Mouse (Mus musculus) mesoderm, embryonic 11.5 days (tissue): ENCODE measurements around the gene Tbc1d1.

Experiments used
- DNase-seq: peaks from one replicate; pipeline ENCODE4 v3.0.0-alpha.2; 2012; ENCODE audit warnings: low read depth, low spot score

The Tbc1d1 gene

DNA sequence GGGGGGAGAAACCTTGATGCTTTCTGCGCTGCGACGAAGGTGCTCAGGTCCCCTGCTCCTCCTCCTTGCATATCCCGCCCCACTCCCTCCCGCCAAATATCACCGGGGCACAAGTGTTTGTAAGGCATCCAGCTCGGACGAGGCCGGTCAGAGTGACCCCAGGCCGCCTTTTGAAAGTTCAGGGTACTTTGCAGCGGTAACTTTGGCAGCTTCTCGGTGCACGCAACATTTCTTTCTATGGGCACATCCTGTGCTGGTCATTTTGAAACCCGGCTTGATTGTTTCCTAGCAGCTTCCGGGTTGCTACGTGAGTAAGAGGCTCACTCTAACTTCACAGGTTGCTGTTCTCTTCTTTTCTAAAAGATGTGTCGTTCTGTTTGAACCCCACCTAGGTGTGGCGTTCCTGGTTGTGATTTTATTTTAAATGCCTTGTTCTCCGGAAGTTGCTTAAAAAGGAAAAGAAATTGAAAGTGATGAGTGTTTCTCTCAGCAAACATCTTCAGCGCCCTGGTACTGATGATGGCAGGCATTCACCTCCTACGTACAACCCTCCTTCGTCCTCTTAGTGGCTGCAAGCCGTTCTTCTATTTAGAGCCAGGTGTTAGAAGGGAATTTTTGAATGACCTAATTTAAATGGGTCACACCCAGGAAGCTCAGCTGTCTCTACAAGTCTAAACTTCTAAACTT, 4.7 kb downstream of the Tbc1d1 start:
- no peak for DNase-seq

- DNase-seq: no peak
These were observed 5.8 kb downstream of the Tbc1d1 start for GRCm38 (mm10) chr5:64161917-64162316.

GRCm38 (mm10) chr5:64162582-64162981, 6.5 kb downstream of the Tbc1d1 start:
- no peak for DNase-seq

DNA sequence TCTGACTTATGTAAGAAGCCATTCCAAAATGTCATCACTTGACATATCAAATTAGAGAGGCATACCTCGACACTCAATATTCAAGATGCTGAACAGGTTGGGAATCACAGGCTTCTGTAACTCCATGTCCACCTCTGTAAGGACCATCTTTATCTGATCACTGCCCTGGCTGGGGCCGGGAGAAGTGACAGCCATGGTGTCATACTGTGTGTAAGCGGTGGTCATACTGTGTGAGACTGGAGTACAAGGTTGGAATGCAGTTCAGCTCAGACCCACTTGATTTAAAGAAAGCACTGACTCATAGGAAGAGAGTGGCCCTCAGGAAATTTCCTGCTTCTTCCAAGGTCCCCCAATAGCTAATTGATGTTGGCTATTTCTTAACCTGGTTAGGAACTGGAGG, 8.3 kb downstream of the Tbc1d1 start:
- no peak for DNase-seq

GRCm38 (mm10) chr5:64165826-64166225, 9.7 kb downstream of the Tbc1d1 start:
- no peak for DNase-seq

GRCm38 (mm10) chr5:64168990-64169540, 13.0 kb downstream of the Tbc1d1 start:
- DNase-seq: no peak

DNA sequence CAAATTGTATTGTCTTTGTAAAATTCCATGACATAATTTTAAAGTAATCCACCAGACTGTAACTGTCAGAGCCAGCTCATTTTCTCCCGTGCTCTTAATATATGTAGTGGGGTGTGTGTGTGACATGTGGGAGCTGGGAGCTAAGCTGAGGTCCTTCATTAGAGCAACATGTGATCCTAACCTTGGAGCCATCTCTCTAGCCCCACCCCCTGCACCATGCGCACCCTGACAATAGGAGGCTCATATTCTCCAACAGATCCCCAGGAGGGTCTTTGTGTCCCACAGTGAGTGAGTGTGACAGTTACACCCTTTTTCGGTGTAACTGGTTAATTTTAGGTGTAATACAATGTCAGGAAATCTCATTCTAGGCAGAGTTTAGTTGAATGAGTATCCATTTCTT, 16.8 kb downstream of the Tbc1d1 start:
- no peak for DNase-seq

- no peak for DNase-seq
These were observed 17.2 kb downstream of the Tbc1d1 start for GRCm38 (mm10) chr5:64173302-64173701.

- no peak for DNase-seq
These were observed 18.4 kb downstream of the Tbc1d1 start for GRCm38 (mm10) chr5:64174429-64174935.

- no peak for DNase-seq
These were observed 24.4 kb downstream of the Tbc1d1 start for GRCm38 (mm10) chr5:64180548-64180947.

- DNase-seq: no peak
These were observed 27.6 kb downstream of the Tbc1d1 start for GRCm38 (mm10) chr5:64183712-64184111.

GRCm38 (mm10) chr5:64185257-64185656, 29.2 kb downstream of the Tbc1d1 start:
- no peak for DNase-seq

DNA sequence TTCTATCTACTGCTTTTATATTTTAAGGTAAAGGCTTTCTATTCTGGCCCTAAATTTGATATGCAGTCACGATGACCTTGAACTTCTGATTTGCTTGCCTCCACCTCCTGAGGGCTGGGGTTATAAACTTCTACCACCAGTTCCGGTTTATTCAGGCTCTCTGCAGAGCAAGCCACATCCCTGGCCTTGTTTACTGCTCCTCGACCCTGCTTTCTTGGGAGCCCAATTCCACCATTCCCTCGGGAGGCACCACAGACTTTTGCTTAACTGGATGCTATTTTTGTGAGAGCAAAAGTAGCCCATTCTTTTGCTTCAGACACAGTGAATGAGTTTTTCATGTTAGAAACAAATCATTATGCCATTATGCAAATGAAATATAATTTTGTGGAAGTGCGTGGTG, 30.5 kb downstream of the Tbc1d1 start:
- no peak for DNase-seq

DNA sequence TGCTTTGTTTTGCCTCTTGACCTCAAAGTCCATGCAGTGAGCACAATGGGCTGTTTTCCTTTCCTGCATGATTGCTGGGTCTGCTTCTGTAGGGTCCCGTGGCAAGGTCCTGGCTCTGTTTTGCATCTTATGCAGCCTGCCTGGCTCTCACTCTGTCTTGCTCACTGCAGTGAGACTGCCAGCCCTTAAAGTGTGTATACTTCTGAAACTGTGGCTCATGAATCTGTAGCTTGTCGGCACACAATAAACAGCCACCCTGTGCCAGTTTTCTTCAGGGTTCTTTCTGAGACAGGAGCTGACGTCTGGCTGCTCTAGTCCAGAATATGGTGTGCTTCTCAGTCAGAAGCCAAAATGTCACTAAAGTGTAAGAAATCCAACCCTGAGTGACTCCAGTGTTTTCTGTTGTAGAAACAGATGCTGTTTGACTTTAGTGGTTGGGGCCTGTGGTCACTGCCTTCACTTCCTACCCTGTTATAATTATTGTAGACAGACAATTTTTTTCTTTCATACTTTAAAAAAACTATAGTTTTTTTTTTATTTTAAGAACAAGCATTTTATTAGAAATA, 32.1 kb downstream of the Tbc1d1 start:
- DNase-seq: no peak

- no peak for DNase-seq
These were observed 34.8 kb downstream of the Tbc1d1 start for GRCm38 (mm10) chr5:64190892-64191291.

- peak; percentile 35 for DNase-seq
These were observed 37.2 kb downstream of the Tbc1d1 start for GRCm38 (mm10) chr5:64193353-64193752.

DNA sequence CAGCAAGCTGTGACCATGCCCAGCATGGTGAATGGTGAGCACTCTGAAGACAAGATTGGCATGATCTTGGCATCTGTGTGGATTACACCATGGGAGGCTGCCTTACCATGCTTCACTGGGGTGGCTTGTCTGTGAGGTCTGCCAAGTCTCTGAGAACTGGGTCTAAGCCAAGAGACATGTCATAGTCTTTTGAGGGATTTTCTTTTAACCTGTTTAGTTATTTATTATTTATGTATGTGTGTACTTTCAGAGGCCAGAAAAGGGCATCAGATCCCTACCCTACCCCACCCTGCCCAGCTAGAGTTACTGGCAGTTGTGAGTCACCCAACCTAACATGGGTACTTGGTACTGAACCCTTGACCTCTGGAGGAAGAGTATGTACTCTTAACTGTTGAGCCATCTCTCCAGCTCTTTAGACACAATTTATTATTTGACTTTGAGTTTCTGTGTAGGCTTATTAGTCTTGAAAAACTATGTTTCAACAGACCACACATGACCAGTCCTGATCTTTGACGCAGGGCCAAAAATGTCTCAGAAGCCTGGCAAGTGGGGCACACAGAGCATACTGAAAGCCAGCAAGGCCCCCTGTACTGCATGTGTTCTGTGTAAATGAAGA, 40.3 kb downstream of the Tbc1d1 start:
- no peak for DNase-seq

- no peak for DNase-seq
These were observed 40.8 kb downstream of the Tbc1d1 start for GRCm38 (mm10) chr5:64196866-64197321.

DNA sequence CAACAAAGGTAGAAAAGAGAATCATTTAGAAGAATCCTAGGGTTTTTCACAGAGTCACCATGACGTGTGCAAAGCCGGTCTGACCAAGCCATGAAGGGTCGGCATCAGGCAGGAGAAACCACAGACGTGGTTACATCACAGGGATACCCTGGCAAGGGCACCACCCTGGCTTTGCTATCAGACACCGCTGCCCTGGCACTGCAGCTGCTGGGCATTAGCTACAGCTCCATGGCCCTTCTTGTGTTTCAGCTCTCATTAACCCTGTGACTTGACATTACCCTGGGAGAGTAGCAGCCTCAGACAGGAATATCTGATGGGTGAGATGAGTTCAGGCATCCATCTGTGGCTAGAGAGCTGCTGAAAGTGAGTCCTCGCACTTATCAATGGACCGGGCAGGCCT, 42.5 kb downstream of the Tbc1d1 start:
- no peak for DNase-seq

DNA sequence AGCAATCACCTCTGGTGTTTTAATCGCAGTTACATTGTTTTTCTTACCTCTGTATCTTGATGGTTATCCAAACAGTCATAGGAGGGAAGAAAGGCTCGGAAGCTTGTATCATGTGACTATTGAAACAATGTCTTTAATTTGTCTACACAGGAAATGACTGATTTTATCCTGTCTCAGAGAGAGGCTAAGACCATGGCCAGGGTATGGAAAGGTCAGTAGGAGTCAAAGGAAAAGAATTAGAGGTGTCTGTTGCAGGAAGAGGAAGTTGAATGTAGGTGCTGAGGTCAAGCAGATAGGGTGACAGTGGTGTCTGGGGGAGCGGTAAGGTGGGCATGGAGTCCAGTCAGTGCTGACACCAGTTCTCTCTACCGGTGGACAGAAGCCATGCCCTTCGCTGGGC, 45.0 kb downstream of the Tbc1d1 start:
- no peak for DNase-seq

DNA sequence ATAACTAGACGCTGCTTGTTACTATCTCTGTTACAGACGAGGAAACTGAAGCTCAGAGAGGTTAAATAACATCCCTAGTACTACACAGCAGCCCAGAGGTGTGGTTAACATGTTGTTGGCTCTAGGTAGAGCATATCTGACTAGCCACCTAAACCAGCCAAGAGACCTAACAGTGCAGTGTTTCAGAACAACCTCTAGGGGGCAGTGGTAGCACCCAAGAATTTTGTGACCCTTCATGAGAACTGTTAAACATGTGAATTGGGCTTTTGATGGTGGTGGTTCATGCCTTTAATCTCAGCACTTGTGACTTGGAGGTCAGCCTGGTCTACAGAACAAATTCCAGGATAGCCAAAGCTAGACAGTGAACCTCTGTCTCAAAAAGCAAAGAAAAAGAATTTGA, 46.2 kb downstream of the Tbc1d1 start:
- peak; percentile 67 for DNase-seq

DNA sequence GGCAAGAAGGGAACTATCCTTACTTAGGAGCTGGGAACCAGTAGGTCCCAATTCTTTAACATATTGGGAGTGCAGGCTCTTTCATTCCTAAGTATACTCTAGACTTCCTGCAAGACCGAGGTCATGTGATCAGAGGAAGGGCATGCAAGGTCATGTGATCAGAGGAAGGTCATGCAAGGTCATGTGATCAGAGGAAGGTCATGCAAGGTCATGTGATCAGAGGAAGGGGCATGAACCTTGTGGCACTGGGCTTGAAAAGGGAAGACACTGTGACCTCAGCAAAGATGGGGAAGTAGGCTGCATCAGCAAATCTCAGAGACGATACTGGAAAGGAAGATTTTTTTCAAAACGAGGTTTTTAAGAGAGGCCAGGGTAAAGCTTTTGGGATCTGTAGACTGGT, 49.5 kb downstream of the Tbc1d1 start:
- no peak for DNase-seq

- DNase-seq: no peak
These were observed 50.3 kb downstream of the Tbc1d1 start for GRCm38 (mm10) chr5:64206431-64206830.
